Mouse (Mus musculus) hindbrain, embryonic 10.5 days (tissue): ENCODE data around the gene Psme4. TPM values are rescaled to one million over a fixed set of nuclear protein-coding genes. Genes with fewer than 3 reads are reported as not detected.

ENCODE experiments used
- DNase-seq: peaks from one replicate; pipeline ENCODE4 v3.0.0-alpha.2; 2017; ENCODE audit warnings: low spot score
- H3K27ac ChIP-seq: fragments of 300-500 bp; sonication (generic); 2 replicates; pipeline ENCODE4 v1.5.1; 2016; ENCODE audit warnings: mild to moderate bottlenecking, moderate library complexity
- H3K27me3 ChIP-seq: fragments of 300-500 bp; sonication (generic); 2 replicates; pipeline ENCODE4 v1.6.1; 2016; ENCODE audit warnings: mild to moderate bottlenecking; ENCODE audit not compliant: poor library complexity, insufficient read depth, severe bottlenecking
- H3K36me3 ChIP-seq: fragments of 300-500 bp; sonication (generic); 2 replicates; pipeline ENCODE4 v1.6.1; 2016; ENCODE audit warnings: mild to moderate bottlenecking, moderate library complexity
- H3K4me1 ChIP-seq: fragments of 300-500 bp; sonication (generic); replicated peaks from 2 replicates; pipeline ENCODE4 v1.6.1; 2016; ENCODE audit warnings: mild to moderate bottlenecking
- H3K4me3 ChIP-seq: fragments of 300-500 bp; sonication (generic); 2 replicates; pipeline ENCODE4 v1.5.1; 2016; ENCODE audit warnings: mild to moderate bottlenecking, moderate library complexity
- H3K9me3 ChIP-seq: fragments of 300-500 bp; sonication (generic); 2 replicates; pipeline ENCODE4 v1.6.1; 2016; ENCODE audit warnings: mild to moderate bottlenecking, moderate library complexity
- WGBS: fragments of 180-500 bp; shearing (Covaris S2); methylation state at CpG from one replicate; pipeline ENCODE4 v1.1.7; 2016; 5-methylcytosine and 5-hydroxymethylcytosine counted together
- polyA plus RNA-seq: library from polyadenylated mRNA; unstranded; fragments of >200 nt; fragmentation: Nextera tagmentation; extraction: Ambion mirVana; gene quantifications from 2 replicates; pipeline ENCODE4 v1.2.1, GENCODE M21; 2016

Psme4 gene
- polyA plus RNA-seq, 1 experiment from 2014 or later = 22.5 TPM

- H3K27me3 ChIP-seq = no peaks in the 10 kb centered on the region
- H3K36me3 ChIP-seq = peaks cover 80% of the 10 kb centered on the region
- no peaks in the 10 kb centered on the region for H3K4me1 ChIP-seq
- no peak overlapping the region for H3K27ac ChIP-seq
- no peak for DNase-seq
- no peak overlapping the region for H3K4me3 ChIP-seq
- H3K9me3 ChIP-seq = no peaks in the 10 kb centered on the region
These were observed 156.6 kb downstream of the Psme4 start for GRCm38 (mm10) chr11:30928079-30928478.

- WGBS = 92% methylated on average over 1 of the region's 1 CpGs
- peaks cover 79% of the 10 kb centered on the region for H3K36me3 ChIP-seq
- no peaks in the 10 kb centered on the region for H3K4me1 ChIP-seq
- DNase-seq = no peak
- H3K27me3 ChIP-seq = no peaks in the 10 kb centered on the region
- H3K4me3 ChIP-seq = no peak overlapping the region
- H3K9me3 ChIP-seq = no peaks in the 10 kb centered on the region
- H3K27ac ChIP-seq = no peak overlapping the region
These were observed 157.0 kb downstream of the Psme4 start for GRCm38 (mm10) chr11:30928498-30928897.

Other genes with a start within 250 kb of the Psme4 start
- 6.8 and 9.1 TPM in 2 replicates for gene Acyp2, start 122.1 kb upstream of the Psme4 start, polyA plus RNA-seq
- gene Gpr75, start 113.6 kb downstream of the Psme4 start, polyA plus RNA-seq = 0.75 and 0.76 TPM in 2 replicates
- 24.3 and 29.3 TPM in 2 replicates for gene Asb3, start 113.7 kb downstream of the Psme4 start, polyA plus RNA-seq
- 7.5 and 8.2 TPM in 2 replicates for gene Erlec1, start 182.6 kb downstream of the Psme4 start, polyA plus RNA-seq
- gene Chac2, start 214.6 kb downstream of the Psme4 start, polyA plus RNA-seq = 10.2 and 11.0 TPM in 2 replicates